In the genomic region with DNA sequence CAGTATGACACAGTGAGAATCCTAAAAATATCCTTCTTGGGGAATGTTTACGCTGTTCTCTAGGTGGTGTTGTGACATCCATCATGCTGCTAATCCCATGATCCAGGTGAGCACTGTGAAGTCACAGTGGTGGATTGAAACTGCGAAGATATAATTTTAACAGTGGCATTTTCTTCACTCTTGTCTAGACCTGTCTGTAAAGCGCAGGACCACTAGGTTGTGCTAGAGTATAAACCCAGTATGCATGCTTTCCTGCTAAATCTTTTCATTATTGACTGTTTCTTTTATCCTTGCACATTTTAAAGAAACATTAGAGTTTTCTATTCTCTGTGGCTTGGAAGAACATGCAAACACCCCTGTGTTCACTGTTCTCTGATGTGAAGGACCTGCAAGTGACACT, we compare ENCODE assay signal across 11 mouse cellular contexts. TPM values are rescaled to one million over a fixed set of nuclear protein-coding genes. Genes with fewer than 3 reads are reported as not detected.
DNase-seq lines count a peak whose midpoint lies in the region; ATAC-seq and TF ChIP-seq lines count a peak whose summit lies in the region.
"Had no signal": no experiment of that assay in that cellular context is flagged by ENCODE, and none has a peak within 500 bp of the region (broad histone marks: within the 10 kb centered on the region; RNA-seq: fewer than 3 reads in every experiment).

No protein-coding gene starts in this region.

- TF ChIP-seq POLR2A in limb, embryonic 14.5 days (IDR thresholded peaks at IDR 0.05; ENCODE audit: borderline replicate concordance, extremely low read depth, insufficient read depth, insufficient read length), result no peak

- H3K36me3 ChIP-seq in limb, embryonic 14.5 days (ENCODE audit: control insufficient read depth, insufficient read depth, low read length), result no peaks in the 10 kb centered on the region
- no peaks in the 10 kb centered on the region for H3K36me3 ChIP-seq in limb, embryonic 10.5 days
- no peaks in the 10 kb centered on the region for H3K36me3 ChIP-seq in forebrain, embryonic 16.5 days (ENCODE audit: control insufficient read depth, insufficient read depth)
- H3K36me3 ChIP-seq: kidney, embryonic 15.5 days; liver, embryonic 12.5 days; midbrain, embryonic 10.5 days had no signal

- DNase-seq in frontal cortex, postnatal 25 days (ENCODE audit: low spot score in 2 of 2), result no peak
- peak; percentile 16 for DNase-seq in limb, embryonic 14.5 days (ENCODE audit: low spot score)
- DNase-seq in limb, embryonic 10.5 days (ENCODE audit: low spot score), result no peak
- peak; percentile 9 for DNase-seq in Muller cell, postnatal 12 days (ENCODE audit: inconsistent ontology term)
- no peak for DNase-seq in urinary bladder, postnatal 25 days (ENCODE audit: low spot score)
- no peak for DNase-seq in cerebellum, postnatal 36 days

- H3K4me2 ChIP-seq in limb, embryonic 14.5 days (replicated peaks; ENCODE audit: low read depth, low read length, severe bottlenecking), result no peak overlapping the region
- H3K4me2 ChIP-seq in forebrain, embryonic 16.5 days (ENCODE audit: low read length), result no peak overlapping the region
- H3K4me2 ChIP-seq: kidney, embryonic 15.5 days; liver, embryonic 12.5 days had no signal

- H3K27me3 ChIP-seq in limb, embryonic 14.5 days (ENCODE audit: control insufficient read depth, insufficient read depth, low read length), result no peaks in the 10 kb centered on the region
- H3K27me3 ChIP-seq in limb, embryonic 10.5 days (ENCODE audit: low read depth, poor library complexity, severe bottlenecking), result no peaks in the 10 kb centered on the region
- no peaks in the 10 kb centered on the region for H3K27me3 ChIP-seq in forebrain, embryonic 16.5 days (replicated peaks; ENCODE audit: control insufficient read depth, insufficient read depth, low read length)
- H3K27me3 ChIP-seq: kidney, embryonic 15.5 days; liver, embryonic 12.5 days had no signal

- peak; percentile 83 for ATAC-seq in frontal cortex, adult (ENCODE audit: low TSS enrichment)
- ATAC-seq in limb, embryonic 14.5 days (ENCODE audit: low FRiP score, low read depth), result no peak
- peak; percentile 68 for ATAC-seq in forebrain, embryonic 16.5 days
- ATAC-seq: liver, embryonic 12.5 days had no signal

- H3K4me3 ChIP-seq in limb, embryonic 14.5 days (replicated peaks; ENCODE audit: low read length), result no peak overlapping the region
- H3K4me3 ChIP-seq in limb, embryonic 10.5 days, result no peak overlapping the region
- no peak overlapping the region for H3K4me3 ChIP-seq in forebrain, embryonic 16.5 days (replicated peaks; ENCODE audit: low read length)
- H3K4me3 ChIP-seq: kidney, embryonic 15.5 days; liver, embryonic 12.5 days; midbrain, embryonic 10.5 days had no signal

- no peaks in the 10 kb centered on the region for H3K4me1 ChIP-seq in limb, embryonic 14.5 days (ENCODE audit: control insufficient read depth, insufficient read depth, low read length)
- no peaks in the 10 kb centered on the region for H3K4me1 ChIP-seq in limb, embryonic 10.5 days
- H3K4me1 ChIP-seq in forebrain, embryonic 16.5 days (replicated peaks; ENCODE audit: control insufficient read depth, insufficient read depth, low read length), result no peaks in the 10 kb centered on the region
- H3K4me1 ChIP-seq: kidney, embryonic 15.5 days; liver, embryonic 12.5 days; midbrain, embryonic 10.5 days had no signal

- no peaks in the 10 kb centered on the region for H3K9me3 ChIP-seq in limb, embryonic 14.5 days (ENCODE audit: control insufficient read depth, low read length)
- no peaks in the 10 kb centered on the region for H3K9me3 ChIP-seq in limb, embryonic 10.5 days (replicated peaks)
- H3K9me3 ChIP-seq in forebrain, embryonic 16.5 days (ENCODE audit: control insufficient read depth, low read length), result no peaks in the 10 kb centered on the region
- H3K9me3 ChIP-seq: kidney, embryonic 15.5 days; liver, embryonic 12.5 days; midbrain, embryonic 10.5 days had no signal

- WGBS in limb, embryonic 14.5 days, result 85% methylated on average over 3 of the region's 3 CpGs
- 93% methylated on average over 3 of the region's 3 CpGs for WGBS in limb, embryonic 10.5 days
- WGBS in forebrain, embryonic 16.5 days, result 81% methylated on average over 3 of the region's 3 CpGs

- H3K27ac ChIP-seq in limb, embryonic 14.5 days (replicated peaks; ENCODE audit: low read depth, low read length), result no peak overlapping the region
- no peak overlapping the region for H3K27ac ChIP-seq in limb, embryonic 10.5 days
- no peak overlapping the region for H3K27ac ChIP-seq in forebrain, embryonic 16.5 days (ENCODE audit: low read length)
- H3K27ac ChIP-seq: kidney, embryonic 15.5 days; liver, embryonic 12.5 days; midbrain, embryonic 10.5 days had no signal

- no peak overlapping the region for H3K9ac ChIP-seq in limb, embryonic 14.5 days (ENCODE audit: low read depth, low read length, severe bottlenecking)
- H3K9ac ChIP-seq in forebrain, embryonic 16.5 days (replicated peaks; ENCODE audit: low read depth, low read length), result no peak overlapping the region
- H3K9ac ChIP-seq: kidney, embryonic 15.5 days; liver, embryonic 12.5 days had no signal

RNA-seq across cellular contexts. Expression of gene Agbl1, which starts 57.8 kb away (rescaled TPM):
- polyA plus RNA-seq in limb, embryonic 14.5 days (2012; rRNA removed), result 0.05 and 0.14 TPM in 2 replicates
- 0.15 and 0.26 TPM in 2 replicates for polyA plus RNA-seq in limb, embryonic 14.5 days (2014; fragmentation: Nextera tagmentation; extraction: Ambion mirVana)
- polyA plus RNA-seq in limb, embryonic 10.5 days (2016; fragmentation: Nextera tagmentation; extraction: Ambion mirVana), result not detected in 2 replicates
- polyA plus RNA-seq in forebrain, embryonic 16.5 days (2015; fragmentation: Nextera tagmentation; extraction: Ambion mirVana), result 0.27 and 0.39 TPM in 2 replicates
- polyA plus RNA-seq: liver, embryonic 12.5 days; midbrain, embryonic 10.5 days had no signal

Comparison
In these comparisons a context has a peak if more than half of its experiments do, and no peak if none do; other contexts are left out.
1. DNase-seq: peak in limb, embryonic 14.5 days (single experiment) and Muller cell, postnatal 12 days (single experiment); none in frontal cortex, postnatal 25 days (0 of 2), limb, embryonic 10.5 days (single experiment), urinary bladder, postnatal 25 days (single experiment) and cerebellum, postnatal 36 days (0 of 2).